Mouse (Mus musculus) MEL (cell line): ENCODE data around the gene Krt84.

Experiments
- MAFK ChIP-seq: IDR thresholded peaks from 2 replicates; pipeline ENCODE4 v1.6.1; 2011; ENCODE audit warnings: low read depth, mild to moderate bottlenecking, low read length, improper control_type of control experiment, borderline replicate concordance
- MAX ChIP-seq: IDR thresholded peaks from 2 replicates; pipeline ENCODE4 v1.6.1; 2011; ENCODE audit warnings: low read length, improper control_type of control experiment
- MEF2A ChIP-seq: IDR thresholded peaks from 2 replicates; pipeline ENCODE4 v1.6.1; 2014; ENCODE audit warnings: low read depth, mild to moderate bottlenecking, inconsistent platforms, low read length, improper control_type of control experiment; ENCODE audit not compliant: poor library complexity, insufficient replicate concordance, severe bottlenecking; ENCODE audit errors: extremely low read depth
- POLR2A ChIP-seq, 2 experiments: IDR thresholded peaks; 2 replicates each; pipeline ENCODE4 v1.6.1; 2011 to 2012; ENCODE audit warnings: low read length in 2 of 2, mild to moderate bottlenecking in 2 of 2, control low read depth in 1 of 2, improper control_type of control experiment in 1 of 2, low read depth in 1 of 2, moderate library complexity in 1 of 2; ENCODE audit not compliant: control insufficient read depth in 1 of 2, insufficient read depth in 1 of 2, poor library complexity in 1 of 2

DNA sequence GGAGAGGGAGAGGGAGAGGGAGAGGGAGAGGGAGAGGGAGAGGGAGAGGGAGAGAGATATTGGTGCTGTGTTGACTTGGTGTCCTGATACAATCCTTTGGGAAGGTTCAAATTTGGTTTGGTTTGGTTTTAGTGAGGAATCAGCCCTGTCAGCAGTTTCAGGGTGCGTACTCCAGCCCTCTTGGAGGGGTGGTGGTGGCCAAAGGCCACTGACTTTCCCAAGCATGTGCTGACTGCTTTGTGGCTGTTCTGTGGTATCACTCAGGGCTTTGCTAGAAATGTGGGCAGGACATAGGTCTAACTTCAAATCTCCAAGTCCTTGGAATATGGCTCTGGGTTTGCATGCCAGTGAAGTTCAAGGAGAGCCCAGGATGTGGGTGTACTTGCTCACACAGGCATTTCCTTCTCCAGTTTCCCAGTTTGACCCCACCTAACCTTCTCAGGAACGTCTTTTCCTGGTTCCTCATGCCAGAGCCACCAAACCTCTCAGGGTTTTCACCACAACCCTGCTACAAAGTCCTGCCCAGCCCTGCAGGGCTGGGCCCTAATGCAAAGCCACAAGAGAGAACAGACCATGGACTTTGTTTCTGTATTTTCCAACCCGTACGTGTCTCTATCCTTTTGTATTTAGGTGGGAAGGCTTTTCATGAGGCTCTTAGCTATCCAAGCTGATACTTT, 9.9 kb downstream of the Krt84 start:
- no peak for TF ChIP-seq MAFK
- no peak for TF ChIP-seq MAX
- TF ChIP-seq MEF2A, result no peak
- no peak for TF ChIP-seq POLR2A (IDR thresholded peaks at IDR 0.05; ENCODE audit: control insufficient read depth in 1 of 2, insufficient read depth in 1 of 2, low read depth in 1 of 2, low read length in 2 of 2, poor library complexity in 1 of 2)
